Mouse (Mus musculus): ENCODE data around the gene Frat2. TPM values are rescaled to one million over a fixed set of nuclear protein-coding genes. Genes with fewer than 3 reads are reported as not detected.
A peak's percentile ranks its signal among the peaks of the same experiment; 100 is the strongest.

The Frat2 gene
- polyA plus RNA-seq, 1 experiment from 2014 or later = 7.0 TPM

GRCm38 (mm10) chr19:41831101-41831570 lies 16.8 kb downstream of the Frat2 start:
- Histone ChIP-seq H3K27ac (replicated peaks) (peak overlapping the region; percentile 95), H3K9ac (replicated peaks) (peak overlapping the region; percentile 76), H3K27me3 (replicated peaks) (no peaks in the 10 kb centered on the region), H3K36me3 (no peaks in the 10 kb centered on the region), H3K4me2 (peak overlapping the region; percentile 90), H3K9me3 (replicated peaks) (no peaks in the 10 kb centered on the region), H3K4me1 (peaks cover 44% of the 10 kb centered on the region), H3K4me3 (replicated peaks) (peak overlapping the region; percentile 80)
- ATAC-seq (ENCODE audit: low FRiP score) = 0 out of 2 replicates have a peak, but pooled peaks have one; percentile 20
- WGBS = under 1% methylated on average over 19 of the region's 19 CpGs

- Histone ChIP-seq H3K9ac (replicated peaks) (peak overlapping the region; percentile 76), H3K4me1 (peaks cover 36% of the 10 kb centered on the region)
- peak; percentile 62 for ATAC-seq (ENCODE audit: low FRiP score)
Observed at GRCm38 (mm10) chr19:41830106-41831031, 17.6 kb downstream of the Frat2 start.

GRCm38 (mm10) chr19:41829381-41830105 lies 18.4 kb downstream of the Frat2 start, which contains the start of gene Frat1:
Gene Frat1, plus strand, starts transcription at chr19:41829970.
- H3K9ac ChIP-seq (replicated peaks) = peak within 1 kb of the TSS; percentile 76
- H3K4me3 ChIP-seq (replicated peaks) = peak within 1 kb of the TSS; percentile 80

More at GRCm38 (mm10) chr19:41830106-41831031, 17.6 kb downstream of the Frat2 start:
- H3K27ac ChIP-seq (replicated peaks) = peak overlapping the region; percentile 95
- no peaks in the 10 kb centered on the region for H3K36me3 ChIP-seq
- no peaks in the 10 kb centered on the region for H3K27me3 ChIP-seq (replicated peaks)
- peak overlapping the region; percentile 80 for H3K4me3 ChIP-seq (replicated peaks)
- under 1% methylated on average over 81 of the region's 112 CpGs for WGBS
- peak overlapping the region; percentile 90 for H3K4me2 ChIP-seq
- H3K9me3 ChIP-seq (replicated peaks) = no peaks in the 10 kb centered on the region

GRCm38 (mm10) chr19:41828941-41829340 lies 19.0 kb downstream of the Frat2 start:
- Histone ChIP-seq H3K4me1 (peaks cover 31% of the 10 kb centered on the region), H3K4me3 (replicated peaks) (peak overlapping the region; percentile 80), H3K4me2 (peak overlapping the region; percentile 90), H3K27me3 (replicated peaks) (no peaks in the 10 kb centered on the region), H3K9me3 (replicated peaks) (no peaks in the 10 kb centered on the region), H3K27ac (replicated peaks) (peak overlapping the region; percentile 95), H3K36me3 (no peaks in the 10 kb centered on the region), H3K9ac (replicated peaks) (peak overlapping the region; percentile 76)
- ATAC-seq (ENCODE audit: low FRiP score) = no peak
- 64% methylated on average over 3 of the region's 3 CpGs for WGBS

More at GRCm38 (mm10) chr19:41829381-41830105, 18.4 kb downstream of the Frat2 start, which contains the start of gene Frat1:
- H3K36me3 ChIP-seq = no peaks in the 10 kb centered on the region
- peak within 1 kb of the TSS; percentile 95 for H3K27ac ChIP-seq (replicated peaks)
- no peaks in the 10 kb centered on the region for H3K9me3 ChIP-seq (replicated peaks)
- no peaks in the 10 kb centered on the region for H3K27me3 ChIP-seq (replicated peaks)
- H3K4me2 ChIP-seq = peak within 1 kb of the TSS; percentile 90
- peaks cover 31% of the 10 kb centered on the region for H3K4me1 ChIP-seq
- under 1% methylated on average over 36 of the region's 39 CpGs for WGBS
- ATAC-seq (ENCODE audit: low FRiP score) = peak; percentile 97

GRCm38 (mm10) chr19:41826529-41826928 lies 21.4 kb downstream of the Frat2 start:
- H3K4me1 ChIP-seq = peaks cover 8% of the 10 kb centered on the region
- no peak overlapping the region for H3K9ac ChIP-seq (replicated peaks)
- 56% methylated on average over 3 of the region's 3 CpGs for WGBS
- H3K36me3 ChIP-seq = no peaks in the 10 kb centered on the region
- no peaks in the 10 kb centered on the region for H3K9me3 ChIP-seq (replicated peaks)
- no peak overlapping the region for H3K4me2 ChIP-seq
- H3K27ac ChIP-seq (replicated peaks) = no peak overlapping the region
- no peak for ATAC-seq (ENCODE audit: low FRiP score)
- H3K4me3 ChIP-seq (replicated peaks) = no peak overlapping the region
- no peaks in the 10 kb centered on the region for H3K27me3 ChIP-seq (replicated peaks)

- Histone ChIP-seq H3K9ac (replicated peaks) (no peak overlapping the region), H3K27me3 (replicated peaks) (no peaks in the 10 kb centered on the region), H3K4me2 (no peak overlapping the region), H3K9me3 (replicated peaks) (no peaks in the 10 kb centered on the region), H3K4me3 (replicated peaks) (no peak overlapping the region), H3K4me1 (no peaks in the 10 kb centered on the region), H3K36me3 (no peaks in the 10 kb centered on the region), H3K27ac (replicated peaks) (no peak overlapping the region)
- 92% methylated on average over 5 of the region's 5 CpGs for WGBS
- ATAC-seq (ENCODE audit: low FRiP score) = no peak
Observed at GRCm38 (mm10) chr19:41824950-41825349, 23.0 kb downstream of the Frat2 start.

- 95% methylated on average over 1 of the region's 1 CpGs for WGBS
Observed at GRCm38 (mm10) chr19:41822589-41822988, 25.3 kb downstream of the Frat2 start.

GRCm38 (mm10) chr19:41821436-41821835 lies 26.5 kb downstream of the Frat2 start:
- Histone ChIP-seq H3K27ac (replicated peaks) (no peak overlapping the region), H3K4me2 (no peak overlapping the region), H3K4me3 (replicated peaks) (no peak overlapping the region), H3K36me3 (no peaks in the 10 kb centered on the region), H3K27me3 (replicated peaks) (no peaks in the 10 kb centered on the region), H3K9me3 (replicated peaks) (no peaks in the 10 kb centered on the region), H3K4me1 (no peaks in the 10 kb centered on the region), H3K9ac (replicated peaks) (no peak overlapping the region)
- no peak for ATAC-seq (ENCODE audit: low FRiP score)
- WGBS = 6% methylated on average over 5 of the region's 5 CpGs

More at GRCm38 (mm10) chr19:41822589-41822988, 25.3 kb downstream of the Frat2 start:
- H3K9ac ChIP-seq (replicated peaks) = no peak overlapping the region
- H3K36me3 ChIP-seq = no peaks in the 10 kb centered on the region
- H3K9me3 ChIP-seq (replicated peaks) = no peaks in the 10 kb centered on the region
- no peak for ATAC-seq (ENCODE audit: low FRiP score)
- no peak overlapping the region for H3K4me2 ChIP-seq
- no peak overlapping the region for H3K27ac ChIP-seq (replicated peaks)
- H3K27me3 ChIP-seq (replicated peaks) = no peaks in the 10 kb centered on the region
- H3K4me3 ChIP-seq (replicated peaks) = no peak overlapping the region
- no peaks in the 10 kb centered on the region for H3K4me1 ChIP-seq

- no peak overlapping the region for H3K4me2 ChIP-seq
Observed at GRCm38 (mm10) chr19:41818749-41819148, 29.2 kb downstream of the Frat2 start.

GRCm38 (mm10) chr19:41817325-41817724 lies 30.6 kb downstream of the Frat2 start:
- H3K4me3 ChIP-seq (replicated peaks) = no peak overlapping the region
- 65% methylated on average over 10 of the region's 10 CpGs for WGBS
- H3K27me3 ChIP-seq (replicated peaks) = no peaks in the 10 kb centered on the region
- no peaks in the 10 kb centered on the region for H3K36me3 ChIP-seq
- no peaks in the 10 kb centered on the region for H3K9me3 ChIP-seq (replicated peaks)
- no peak overlapping the region for H3K4me2 ChIP-seq
- H3K9ac ChIP-seq (replicated peaks) = no peak overlapping the region
- H3K27ac ChIP-seq (replicated peaks) = no peak overlapping the region
- no peak for ATAC-seq (ENCODE audit: low FRiP score)
- no peaks in the 10 kb centered on the region for H3K4me1 ChIP-seq

More at GRCm38 (mm10) chr19:41818749-41819148, 29.2 kb downstream of the Frat2 start:
- no peak overlapping the region for H3K9ac ChIP-seq (replicated peaks)
- no peaks in the 10 kb centered on the region for H3K36me3 ChIP-seq
- no peaks in the 10 kb centered on the region for H3K27me3 ChIP-seq (replicated peaks)
- no peak overlapping the region for H3K4me3 ChIP-seq (replicated peaks)
- H3K4me1 ChIP-seq = no peaks in the 10 kb centered on the region
- no peak for ATAC-seq (ENCODE audit: low FRiP score)
- H3K9me3 ChIP-seq (replicated peaks) = no peaks in the 10 kb centered on the region
- 87% methylated on average over 4 of the region's 4 CpGs for WGBS
- no peak overlapping the region for H3K27ac ChIP-seq (replicated peaks)

- no peak overlapping the region for H3K27ac ChIP-seq (replicated peaks)
- no peak overlapping the region for H3K9ac ChIP-seq (replicated peaks)
- H3K36me3 ChIP-seq = no peaks in the 10 kb centered on the region
- H3K9me3 ChIP-seq (replicated peaks) = no peaks in the 10 kb centered on the region
- H3K4me1 ChIP-seq = no peaks in the 10 kb centered on the region
- H3K4me3 ChIP-seq (replicated peaks) = no peak overlapping the region
- ATAC-seq (ENCODE audit: low FRiP score) = no peak
- no peaks in the 10 kb centered on the region for H3K27me3 ChIP-seq (replicated peaks)
- WGBS = 72% methylated on average over 5 of the region's 5 CpGs
- H3K4me2 ChIP-seq = no peak overlapping the region
Observed at GRCm38 (mm10) chr19:41816915-41817314, 31.0 kb downstream of the Frat2 start.
